Mouse (Mus musculus): ENCODE data around the gene Dtx3. TPM values are rescaled to one million over a fixed set of nuclear protein-coding genes. Genes with fewer than 3 reads are reported as not detected.
"Not testable (repeated sequence)": the region's sequence is repeated elsewhere in the genome, so short reads cannot be mapped to it uniquely, and the experiment has no call there.

Gene Dtx3
- total and polyA plus RNA-seq, 2 experiments from 2014 or later, result 30.0 to 64.1 TPM

DNA sequence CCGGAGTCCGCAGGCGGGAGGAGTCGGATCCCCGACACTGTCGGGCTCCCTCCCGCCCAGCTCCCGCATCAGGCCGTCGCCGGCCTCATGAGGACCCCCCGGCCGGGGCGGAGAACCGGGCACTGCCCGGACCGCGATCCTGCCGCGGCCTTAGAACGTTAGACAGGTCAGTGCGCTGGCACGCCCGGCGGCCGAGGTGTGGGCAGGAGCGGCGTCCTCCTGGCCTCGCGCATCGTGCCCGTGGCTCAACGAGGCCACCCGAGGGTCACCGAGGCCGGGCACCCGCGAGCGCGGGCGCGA, 30.2 kb downstream of the Dtx3 start:
- Histone ChIP-seq H3K9me3 (replicated peaks; ENCODE audit: control insufficient read depth, low read length) (no peaks in the 10 kb centered on the region), H3K4me1 (ENCODE audit: control insufficient read depth, insufficient read depth) (peaks cover 6% of the 10 kb centered on the region), H3K9ac (replicated peaks; ENCODE audit: low read depth, low read length) (peak overlapping the region; percentile 43; the same call in 1 of the 2 replicates), H3K27ac (ENCODE audit: low read depth) (no peak overlapping the region; the same call in 1 of the 2 replicates), H3K4me2 (ENCODE audit: low read depth, low read length) (peak overlapping the region; percentile 92), H3K4me3 (ENCODE audit: low read depth, low read length) (peak overlapping the region; percentile 50), H3K36me3 (replicated peaks; ENCODE audit: control insufficient read depth, insufficient read depth, low read length) (no peaks in the 10 kb centered on the region), H3K27me3 (ENCODE audit: control insufficient read depth, insufficient read depth, low read length) (peaks cover 73% of the 10 kb centered on the region)
- TF ChIP-seq EP300 (IDR thresholded peaks at IDR 0.05; ENCODE audit: low read depth) (no peak), CTCF (IDR thresholded peaks at IDR 0.05; ENCODE audit: low read depth) (no peak)
- under 1% methylated on average over 40 of the region's 42 CpGs for WGBS
- DNase-seq (ENCODE audit: low spot score) (no peak), ATAC-seq (ENCODE audit: insufficient read depth, low read depth) (peak; percentile 22)

GRCm38 (mm10) chr10:127164631-127165353, 30.7 kb downstream of the Dtx3 start, which contains the start of gene B4galnt1:
Gene B4galnt1, plus strand, starts transcription at chr10:127165225.
- Histone ChIP-seq H3K36me3 (replicated peaks; ENCODE audit: control insufficient read depth, insufficient read depth, low read length) (no peaks in the 10 kb centered on the region), H3K4me2 (ENCODE audit: low read depth, low read length) (peak within 1 kb of the TSS; percentile 92), H3K9me3 (replicated peaks; ENCODE audit: control insufficient read depth, low read length) (no peaks in the 10 kb centered on the region), H3K9ac (replicated peaks; ENCODE audit: low read depth, low read length) (peak within 1 kb of the TSS; percentile 43; the same call in 1 of the 2 replicates), H3K4me3 (ENCODE audit: low read depth, low read length) (peak within 1 kb of the TSS; percentile 50), H3K4me1 (ENCODE audit: control insufficient read depth, insufficient read depth) (peaks cover 6% of the 10 kb centered on the region; the same call in 1 of the 2 replicates), H3K27ac (ENCODE audit: low read depth) (no peak within 1 kb of the TSS; the same call in 1 of the 2 replicates), H3K27me3 (ENCODE audit: control insufficient read depth, insufficient read depth, low read length) (peaks cover 68% of the 10 kb centered on the region)
- TF ChIP-seq EP300 (IDR thresholded peaks at IDR 0.05; ENCODE audit: low read depth) (no peak), CTCF (IDR thresholded peaks at IDR 0.05; ENCODE audit: low read depth) (peak; percentile 70)
- 4% methylated on average over 47 of the region's 52 CpGs for WGBS
- ATAC-seq (ENCODE audit: insufficient read depth, low read depth) (peak; percentile 86), DNase-seq (ENCODE audit: low spot score) (peak; percentile 74)

DNA sequence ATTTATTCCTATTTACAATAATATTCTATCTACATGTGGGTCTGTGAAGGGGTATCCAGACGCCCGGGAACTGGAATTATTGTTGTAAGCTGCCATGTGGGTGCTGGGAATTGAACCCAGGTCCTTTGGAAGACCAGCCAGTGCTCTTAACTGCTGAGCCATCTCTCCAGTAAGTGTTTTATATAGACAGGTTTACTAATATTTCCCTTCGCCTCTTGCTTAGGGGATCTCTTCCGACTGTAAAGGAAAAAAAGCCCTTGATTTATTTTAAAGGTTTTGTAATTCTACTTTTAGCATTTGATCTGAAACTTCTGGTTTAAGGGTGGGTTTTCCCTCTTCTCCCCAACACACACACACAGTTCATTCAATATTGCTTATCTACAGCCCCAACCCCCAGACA, 31.3 kb downstream of the Dtx3 start:
- Histone ChIP-seq H3K9ac (replicated peaks; ENCODE audit: low read depth, low read length) (no peak overlapping the region), H3K4me2 (ENCODE audit: low read depth, low read length) (no peak overlapping the region), H3K4me1 (ENCODE audit: control insufficient read depth, insufficient read depth) (peaks cover 6% of the 10 kb centered on the region; the same call in 1 of the 2 replicates), H3K27ac (ENCODE audit: low read depth) (no peak overlapping the region), H3K9me3 (replicated peaks; ENCODE audit: control insufficient read depth, low read length) (no peaks in the 10 kb centered on the region), H3K4me3 (ENCODE audit: low read depth, low read length) (no peak overlapping the region), H3K36me3 (replicated peaks; ENCODE audit: control insufficient read depth, insufficient read depth, low read length) (no peaks in the 10 kb centered on the region), H3K27me3 (ENCODE audit: control insufficient read depth, insufficient read depth, low read length) (peaks cover 62% of the 10 kb centered on the region)
- ATAC-seq (ENCODE audit: insufficient read depth, low read depth), result no peak
- TF ChIP-seq EP300 (IDR thresholded peaks at IDR 0.05; ENCODE audit: low read depth) (no peak), CTCF (IDR thresholded peaks at IDR 0.05; ENCODE audit: low read depth) (no peak)
- DNase-seq (ENCODE audit: low spot score), result no peak
- 92% methylated on average over 4 of the region's 4 CpGs for WGBS

DNA sequence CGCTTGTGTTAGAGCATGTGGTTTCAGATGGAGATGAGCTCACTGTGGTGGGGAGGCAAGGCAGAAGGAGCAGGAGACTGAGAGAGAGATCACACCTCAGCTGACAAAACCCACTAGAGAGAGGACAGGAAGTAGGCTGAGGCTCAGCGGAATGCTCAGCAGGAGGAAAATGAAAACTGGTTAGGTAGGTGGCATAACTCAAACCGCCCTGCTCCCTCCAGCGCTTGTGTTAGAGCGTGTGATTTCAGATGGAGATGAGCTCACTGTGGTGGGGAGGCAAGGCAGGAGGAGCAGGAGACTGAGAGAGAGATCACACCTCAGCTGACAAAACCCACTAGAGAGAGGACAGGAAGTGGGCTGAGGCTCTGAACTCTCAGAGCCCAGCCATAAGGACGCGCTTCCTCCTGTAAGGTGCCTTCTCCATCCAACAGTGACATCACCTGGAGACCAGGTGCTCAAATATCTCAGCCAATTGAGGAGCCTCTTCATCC, 32.7 kb downstream of the Dtx3 start:
- not testable (repeated sequence) for H3K4me3 ChIP-seq (ENCODE audit: low read depth, low read length); H3K4me2 ChIP-seq (ENCODE audit: low read depth, low read length); H3K27ac ChIP-seq (ENCODE audit: low read depth); DNase-seq (ENCODE audit: low spot score); ATAC-seq (ENCODE audit: insufficient read depth, low read depth); H3K9me3 ChIP-seq (replicated peaks; ENCODE audit: control insufficient read depth, low read length); H3K9ac ChIP-seq (replicated peaks; ENCODE audit: low read depth, low read length); H3K4me1 ChIP-seq (ENCODE audit: control insufficient read depth, insufficient read depth); H3K36me3 ChIP-seq (replicated peaks; ENCODE audit: control insufficient read depth, insufficient read depth, low read length)
- peaks cover 48% of the 10 kb centered on the region for H3K27me3 ChIP-seq (ENCODE audit: control insufficient read depth, insufficient read depth, low read length)
- 46% methylated on average over 7 of the region's 7 CpGs for WGBS

DNA sequence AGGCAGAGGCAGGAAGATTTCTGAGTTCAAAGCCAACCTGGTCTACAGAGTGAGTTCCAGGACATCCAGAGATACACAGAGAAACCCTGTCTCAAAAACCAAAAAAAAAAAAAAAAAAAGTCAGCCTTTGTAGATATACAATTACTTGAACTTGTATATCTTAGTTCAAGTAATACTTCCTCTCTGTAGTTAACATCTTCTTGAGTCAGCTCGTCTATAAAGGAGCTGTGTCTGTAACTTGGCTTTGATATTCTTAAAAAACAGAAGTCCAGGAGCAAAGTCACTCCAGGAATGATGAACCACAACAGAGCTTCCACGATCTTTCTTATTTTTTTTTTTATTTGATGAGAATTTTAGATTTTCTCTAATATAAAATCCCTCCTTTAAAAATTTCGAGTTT, 34.8 kb downstream of the Dtx3 start:
- H3K4me3 ChIP-seq (ENCODE audit: low read depth, low read length), result no peak overlapping the region
- no peak overlapping the region for H3K4me2 ChIP-seq (ENCODE audit: low read depth, low read length)
- no peaks in the 10 kb centered on the region for H3K9me3 ChIP-seq (replicated peaks; ENCODE audit: control insufficient read depth, low read length)
- H3K27me3 ChIP-seq (ENCODE audit: control insufficient read depth, insufficient read depth, low read length), result peaks cover 28% of the 10 kb centered on the region
- TF ChIP-seq EP300 (IDR thresholded peaks at IDR 0.05; ENCODE audit: low read depth) (no peak), CTCF (IDR thresholded peaks at IDR 0.05; ENCODE audit: low read depth) (no peak)
- no peak overlapping the region for H3K9ac ChIP-seq (replicated peaks; ENCODE audit: low read depth, low read length)
- H3K36me3 ChIP-seq (replicated peaks; ENCODE audit: control insufficient read depth, insufficient read depth, low read length), result no peaks in the 10 kb centered on the region
- no peak overlapping the region for H3K27ac ChIP-seq (ENCODE audit: low read depth)
- DNase-seq (ENCODE audit: low spot score), result no peak
- H3K4me1 ChIP-seq (ENCODE audit: control insufficient read depth, insufficient read depth), result peaks cover 6% of the 10 kb centered on the region; the same call in 1 of the 2 replicates
- ATAC-seq (ENCODE audit: insufficient read depth, low read depth), result no peak
- 64% methylated on average over 3 of the region's 3 CpGs for WGBS

Data from heart, postnatal 0 days (tissue).